Mouse (Mus musculus): ENCODE measurements around the gene Myo1d. TPM values are rescaled to one million over a fixed set of nuclear protein-coding genes. Genes with fewer than 3 reads are reported as not detected.

Myo1d gene
- total RNA-seq (2014; rRNA removed) (2.5 and 3.0 TPM in 2 replicates), polyA plus RNA-seq (2015; fragmentation: Nextera tagmentation; extraction: Ambion mirVana) (1.4 and 1.8 TPM in 2 replicates)

DNA sequence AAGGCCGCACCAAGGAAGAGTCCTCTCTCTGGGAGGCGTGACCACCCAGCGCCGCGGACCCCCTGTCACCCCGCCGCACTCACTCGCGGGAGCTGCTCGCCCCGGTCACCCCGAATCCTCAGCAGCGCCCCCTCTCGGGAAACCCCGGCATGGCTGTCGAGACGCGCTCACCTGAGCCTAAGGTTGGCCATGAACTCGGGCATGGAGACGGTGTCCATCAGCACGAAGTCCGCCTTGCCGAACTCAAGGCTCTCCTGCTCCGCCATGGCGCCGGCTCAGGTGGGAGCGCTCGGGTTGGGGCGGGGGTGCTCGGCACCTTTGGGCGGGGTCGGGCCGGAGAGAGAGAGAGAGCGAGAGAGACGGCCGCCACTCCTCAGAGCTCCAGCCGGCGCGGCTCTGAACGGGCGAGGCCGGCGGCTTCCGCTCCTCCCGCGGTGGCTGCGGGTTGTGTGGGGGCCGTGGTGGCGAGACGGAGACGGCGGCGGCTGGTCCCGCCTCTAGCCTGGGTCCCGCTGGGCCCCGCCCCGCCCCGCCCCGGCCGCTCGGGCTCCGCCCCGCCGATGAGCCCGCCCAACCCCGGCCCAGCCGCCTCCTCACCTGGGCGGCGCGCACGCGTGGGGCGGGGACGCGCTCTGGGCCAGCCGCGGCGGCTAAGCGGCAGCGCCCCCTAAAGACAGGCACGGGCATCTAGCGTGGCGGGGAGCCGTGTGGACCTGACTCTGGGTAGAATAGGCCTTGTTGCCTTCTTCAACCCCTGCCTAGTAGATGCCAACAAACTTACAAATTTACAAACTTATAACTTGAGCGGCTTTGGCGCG is at the start of gene Myo1d:
Gene Myo1d, minus strand, starts transcription at position 499 of the 818 bp plus-strand sequence.
- no peaks in the 10 kb centered on the region for H3K27me3 ChIP-seq (ENCODE audit: insufficient read depth, low read length)
- peak within 1 kb of the TSS; percentile 43 for H3K27ac ChIP-seq (ENCODE audit: low read depth, low read length)
- ATAC-seq (ENCODE audit: low FRiP score): peak; percentile 90
- peak; percentile 85 for DNase-seq (ENCODE audit: low spot score)
- H3K9me3 ChIP-seq (ENCODE audit: low read length): no peaks in the 10 kb centered on the region
- peak within 1 kb of the TSS; percentile 85 for H3K4me2 ChIP-seq (ENCODE audit: low read depth, low read length, poor library complexity, severe bottlenecking)
- TF ChIP-seq CTCF (IDR thresholded peaks at IDR 0.05): peak; percentile 76
- peak within 1 kb of the TSS; percentile 72 for H3K4me3 ChIP-seq (ENCODE audit: low read depth, low read length)
- no peaks in the 10 kb centered on the region for H3K4me1 ChIP-seq (ENCODE audit: insufficient read depth, low read length)
- peak within 1 kb of the TSS; percentile 55 for H3K9ac ChIP-seq (replicated peaks; ENCODE audit: low read length, poor library complexity, severe bottlenecking)
- no peaks in the 10 kb centered on the region for H3K36me3 ChIP-seq (ENCODE audit: insufficient read depth, low read length)
- WGBS: 1% methylated on average over 71 of the region's 87 CpGs

DNA sequence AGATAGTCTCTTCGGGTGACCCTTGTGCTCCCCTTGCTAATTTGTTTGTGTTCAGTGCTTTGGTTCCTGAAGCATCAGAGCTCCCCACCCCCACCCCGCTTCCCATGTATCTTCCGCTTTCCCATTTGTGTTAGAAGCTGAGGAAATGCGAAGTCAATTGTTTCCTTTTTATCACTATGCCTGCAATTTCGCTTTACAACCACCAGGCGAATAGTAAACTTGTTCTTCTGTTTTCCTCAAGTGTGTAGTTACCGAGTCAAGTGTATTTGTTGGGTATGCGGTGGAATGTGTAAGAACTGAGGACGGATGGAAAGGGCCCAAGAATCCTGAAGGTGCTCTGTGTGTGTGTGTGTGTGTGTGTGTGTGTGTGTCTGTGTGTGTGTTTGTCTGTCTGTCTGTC is 42.0 kb upstream of the Myo1d start:
- no peak for ATAC-seq (ENCODE audit: low FRiP score)
- H3K9ac ChIP-seq (replicated peaks; ENCODE audit: low read length, poor library complexity, severe bottlenecking): no peak overlapping the region
- H3K4me3 ChIP-seq (ENCODE audit: low read depth, low read length): no peak overlapping the region
- H3K9me3 ChIP-seq (ENCODE audit: low read length): no peaks in the 10 kb centered on the region
- 91% methylated on average over 9 of the region's 9 CpGs for WGBS
- no peaks in the 10 kb centered on the region for H3K36me3 ChIP-seq (ENCODE audit: insufficient read depth, low read length)
- no peak overlapping the region for H3K27ac ChIP-seq (ENCODE audit: low read depth, low read length)
- H3K27me3 ChIP-seq (ENCODE audit: insufficient read depth, low read length): no peaks in the 10 kb centered on the region
- no peak overlapping the region for H3K4me2 ChIP-seq (ENCODE audit: low read depth, low read length, poor library complexity, severe bottlenecking)
- H3K4me1 ChIP-seq (ENCODE audit: insufficient read depth, low read length): 0 out of 2 replicates have a peak, but pooled peaks cover 4% of the 10 kb centered on the region
- DNase-seq (ENCODE audit: low spot score): no peak
- peak; percentile 50 for TF ChIP-seq CTCF (IDR thresholded peaks at IDR 0.05)

DNA sequence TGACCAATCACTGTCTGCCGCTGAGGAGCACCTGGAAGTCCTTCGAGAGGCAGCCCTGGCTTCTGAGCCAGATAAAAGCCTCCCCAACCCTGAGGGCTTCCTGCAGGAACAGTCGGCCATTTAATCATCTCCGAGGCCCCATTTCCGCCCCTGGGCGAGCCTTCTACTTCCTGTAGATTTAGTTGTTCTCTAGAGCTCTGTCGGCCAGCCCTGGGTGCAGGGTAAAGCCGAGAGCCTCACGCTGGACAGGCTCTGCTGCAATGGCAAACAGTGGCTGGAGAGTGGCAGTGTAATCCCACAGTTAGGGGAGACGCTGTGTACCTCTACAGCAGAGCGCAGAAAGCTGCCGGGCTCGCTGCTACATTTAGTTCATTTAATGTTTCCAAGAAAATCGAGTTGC is 41.5 kb upstream of the Myo1d start:
- TF ChIP-seq CTCF (IDR thresholded peaks at IDR 0.05): peak; percentile 75
- Histone ChIP-seq H3K4me1 (ENCODE audit: insufficient read depth, low read length) (0 out of 2 replicates have a peak, but pooled peaks cover 4% of the 10 kb centered on the region), H3K36me3 (ENCODE audit: insufficient read depth, low read length) (no peaks in the 10 kb centered on the region), H3K9ac (replicated peaks; ENCODE audit: low read length, poor library complexity, severe bottlenecking) (no peak overlapping the region), H3K27ac (ENCODE audit: low read depth, low read length) (no peak overlapping the region), H3K27me3 (ENCODE audit: insufficient read depth, low read length) (no peaks in the 10 kb centered on the region), H3K9me3 (ENCODE audit: low read length) (no peaks in the 10 kb centered on the region), H3K4me2 (ENCODE audit: low read depth, low read length, poor library complexity, severe bottlenecking) (peak overlapping the region; percentile 15; the same call in 1 of the 2 replicates), H3K4me3 (ENCODE audit: low read depth, low read length) (no peak overlapping the region)
- DNase-seq (ENCODE audit: low spot score) (peak; percentile 70), ATAC-seq (ENCODE audit: low FRiP score) (no peak)
- 50% methylated on average over 14 of the region's 14 CpGs for WGBS

DNA sequence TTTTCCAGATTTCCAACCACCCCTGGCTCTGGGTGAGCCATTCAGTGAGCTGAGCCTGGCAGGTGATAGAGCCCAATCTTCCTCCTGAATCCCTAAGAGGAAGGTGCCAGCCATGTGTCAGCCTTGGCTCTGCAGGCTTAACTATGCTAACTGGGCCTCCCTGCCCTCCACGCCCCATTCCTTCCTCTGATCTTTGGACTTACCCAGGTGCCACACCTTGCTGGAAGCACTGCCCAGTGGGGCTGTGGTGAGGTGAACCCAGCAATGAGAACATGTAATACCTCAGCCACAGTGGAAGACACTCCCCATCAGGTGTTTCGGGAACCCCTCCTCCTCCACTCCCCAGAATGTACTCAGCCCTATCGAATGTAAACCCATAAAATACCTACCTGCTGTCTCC is 40.3 kb upstream of the Myo1d start:
- H3K27ac ChIP-seq (ENCODE audit: low read depth, low read length): no peak overlapping the region
- no peaks in the 10 kb centered on the region for H3K36me3 ChIP-seq (ENCODE audit: insufficient read depth, low read length)
- no peaks in the 10 kb centered on the region for H3K27me3 ChIP-seq (ENCODE audit: insufficient read depth, low read length)
- no peak overlapping the region for H3K4me2 ChIP-seq (ENCODE audit: low read depth, low read length, poor library complexity, severe bottlenecking)
- no peak for DNase-seq (ENCODE audit: low spot score)
- 0 out of 2 replicates have a peak, but pooled peaks cover 4% of the 10 kb centered on the region for H3K4me1 ChIP-seq (ENCODE audit: insufficient read depth, low read length)
- no peak overlapping the region for H3K9ac ChIP-seq (replicated peaks; ENCODE audit: low read length, poor library complexity, severe bottlenecking)
- no peak for ATAC-seq (ENCODE audit: low FRiP score)
- no peak overlapping the region for H3K4me3 ChIP-seq (ENCODE audit: low read depth, low read length)
- no peak for TF ChIP-seq CTCF (IDR thresholded peaks at IDR 0.05)
- no peaks in the 10 kb centered on the region for H3K9me3 ChIP-seq (ENCODE audit: low read length)
- 90% methylated on average over 3 of the region's 3 CpGs for WGBS

DNA sequence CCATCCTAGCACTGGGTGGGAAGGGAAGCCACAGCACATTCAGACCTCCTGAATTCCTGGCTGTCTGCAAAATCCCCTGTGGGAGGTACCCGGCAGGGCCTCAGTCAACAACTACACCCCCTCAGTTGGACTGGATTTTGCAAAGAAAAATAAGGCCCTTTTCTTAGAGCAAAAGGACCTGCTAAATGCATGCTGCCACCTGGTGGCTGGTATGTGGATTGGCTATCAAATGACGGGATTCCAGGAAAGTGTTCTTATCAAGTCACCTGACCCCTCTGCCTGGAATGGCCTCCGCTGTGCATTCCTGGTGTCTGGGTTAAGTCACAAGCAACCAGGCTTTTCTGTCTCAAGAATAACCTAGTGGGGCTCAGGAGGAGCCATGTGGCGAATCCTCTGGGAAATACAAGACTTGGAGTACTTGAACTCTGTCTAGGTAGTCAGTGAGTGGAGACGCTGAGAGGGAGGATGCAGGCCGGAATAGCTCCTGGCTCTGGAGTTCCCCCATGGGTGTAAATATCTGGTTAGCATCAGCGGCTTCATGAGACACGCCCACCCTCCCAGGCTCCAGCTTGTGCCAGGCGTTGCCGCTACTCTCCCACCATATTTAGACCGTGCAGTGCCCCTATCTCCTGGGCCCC is 38.4 kb upstream of the Myo1d start:
- H3K4me3 ChIP-seq (ENCODE audit: low read depth, low read length): no peak overlapping the region
- WGBS: 51% methylated on average over 11 of the region's 11 CpGs
- ATAC-seq (ENCODE audit: low FRiP score): no peak

DNA sequence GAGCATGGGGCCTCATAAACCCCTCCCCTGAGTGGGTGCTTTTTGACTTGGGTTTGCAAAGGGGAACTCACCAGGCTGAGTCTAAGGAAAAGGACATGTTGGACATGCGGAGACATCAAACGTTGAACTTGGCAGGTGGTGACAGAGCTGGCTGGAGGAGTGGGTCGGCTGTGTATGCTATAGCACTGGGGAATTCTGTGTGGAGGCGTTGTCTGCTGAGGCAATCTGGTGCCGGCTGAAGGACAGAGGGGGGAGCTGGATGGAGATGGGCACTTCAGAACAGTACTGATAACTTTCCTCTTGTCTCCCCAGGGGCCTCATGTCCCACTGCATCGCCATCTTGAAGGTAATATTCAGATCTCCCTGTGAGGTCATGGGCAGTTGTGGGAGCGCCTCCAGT is 35.5 kb upstream of the Myo1d start:
- TF ChIP-seq CTCF (IDR thresholded peaks at IDR 0.05): no peak
- Histone ChIP-seq H3K36me3 (ENCODE audit: insufficient read depth, low read length) (no peaks in the 10 kb centered on the region), H3K9me3 (ENCODE audit: low read length) (no peaks in the 10 kb centered on the region), H3K9ac (replicated peaks; ENCODE audit: low read length, poor library complexity, severe bottlenecking) (no peak overlapping the region), H3K4me1 (ENCODE audit: insufficient read depth, low read length) (0 out of 2 replicates have a peak, but pooled peaks cover 8% of the 10 kb centered on the region), H3K27ac (ENCODE audit: low read depth, low read length) (no peak overlapping the region), H3K27me3 (ENCODE audit: insufficient read depth, low read length) (no peaks in the 10 kb centered on the region), H3K4me3 (ENCODE audit: low read depth, low read length) (no peak overlapping the region), H3K4me2 (ENCODE audit: low read depth, low read length, poor library complexity, severe bottlenecking) (no peak overlapping the region)
- ATAC-seq (ENCODE audit: low FRiP score): no peak
- no peak for DNase-seq (ENCODE audit: low spot score)
- WGBS: 87% methylated on average over 7 of the region's 7 CpGs

More for the DNA sequence above, 38.4 kb upstream of the Myo1d start:
- DNase-seq (ENCODE audit: low spot score): peak; percentile 87
- Histone ChIP-seq H3K9me3 (ENCODE audit: low read length) (no peaks in the 10 kb centered on the region), H3K27me3 (ENCODE audit: insufficient read depth, low read length) (no peaks in the 10 kb centered on the region), H3K4me2 (ENCODE audit: low read depth, low read length, poor library complexity, severe bottlenecking) (no peak overlapping the region), H3K4me1 (ENCODE audit: insufficient read depth, low read length) (0 out of 2 replicates have a peak, but pooled peaks cover 4% of the 10 kb centered on the region), H3K27ac (ENCODE audit: low read depth, low read length) (no peak overlapping the region), H3K36me3 (ENCODE audit: insufficient read depth, low read length) (no peaks in the 10 kb centered on the region), H3K9ac (replicated peaks; ENCODE audit: low read length, poor library complexity, severe bottlenecking) (no peak overlapping the region)
- TF ChIP-seq CTCF (IDR thresholded peaks at IDR 0.05): peak; percentile 96

Measured in midbrain, postnatal 0 days (tissue).